ENCODE assay signal across 23 mouse cellular contexts in the genomic region with DNA sequence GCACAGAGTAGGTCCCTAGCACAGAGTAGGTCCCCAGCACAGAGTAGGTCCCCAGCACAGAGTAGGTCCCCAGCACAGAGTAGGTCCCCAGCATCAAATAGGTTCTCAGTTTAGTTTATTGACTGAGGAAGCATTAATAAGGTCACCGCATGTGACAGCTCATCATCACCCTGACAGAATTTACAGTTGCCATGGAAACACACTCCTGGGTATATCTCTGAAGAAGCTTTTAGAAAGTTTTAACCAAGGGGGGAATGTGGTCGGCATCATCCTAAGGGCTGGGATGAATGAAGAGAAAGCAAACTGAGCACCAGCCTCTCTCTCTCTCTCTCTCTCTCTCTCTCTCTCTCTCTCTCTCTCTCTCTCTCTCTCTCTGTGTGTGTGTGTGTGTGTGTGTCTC. TPM values are rescaled to one million over a fixed set of nuclear protein-coding genes. Genes with fewer than 3 reads are reported as not detected.
DNase-seq lines count a peak whose midpoint lies in the region; ATAC-seq and TF ChIP-seq lines count a peak whose summit lies in the region.
"Not testable (repeated sequence)": the region's sequence is repeated elsewhere in the genome, so short reads cannot be mapped to it uniquely, and the experiment has no call there.
"Had no signal": no experiment of that assay in that cellular context is flagged by ENCODE, and none has a peak within 500 bp of the region (broad histone marks: within the 10 kb centered on the region; RNA-seq: fewer than 3 reads in every experiment).

No protein-coding gene starts in this region.

- WGBS in embryonic facial prominence, embryonic 11.5 days, result 86% methylated on average over 2 of the region's 2 CpGs
- WGBS in forebrain, postnatal 0 days, result 63% methylated on average over 2 of the region's 2 CpGs
- WGBS in lung, embryonic 14.5 days, result 67% methylated on average over 2 of the region's 2 CpGs
- 50% methylated on average over 2 of the region's 2 CpGs for WGBS in midbrain, postnatal 0 days

- H3K27me3 ChIP-seq in MEL (ENCODE audit: control insufficient read depth in 1 of 2, insufficient read depth in 2 of 2, low read length in 2 of 2); embryonic facial prominence, embryonic 11.5 days (ENCODE audit: control insufficient read depth, insufficient read depth, low read length); forebrain, postnatal 0 days (ENCODE audit: insufficient read depth, low read length); lung, embryonic 14.5 days (ENCODE audit: insufficient read depth, low read length); midbrain, postnatal 0 days (ENCODE audit: insufficient read depth, low read length): not testable (repeated sequence)

- not testable (repeated sequence) for TF ChIP-seq CTCF in MEL (IDR thresholded peaks at IDR 0.05 in 2 of 3, conservative IDR thresholded peaks at IDR 0.05 in 1 of 3; ENCODE audit: control insufficient read depth in 1 of 3, insufficient read depth in 1 of 3, low read depth in 2 of 3, low read length in 3 of 3, poor library complexity in 1 of 3, severe bottlenecking in 1 of 3); brain, embryonic 14.5 days (IDR thresholded peaks at IDR 0.05; ENCODE audit: borderline replicate concordance, extremely low read depth, insufficient read depth, insufficient read length); forebrain, postnatal 0 days (IDR thresholded peaks at IDR 0.05; ENCODE audit: low read depth); lung, embryonic 14.5 days (IDR thresholded peaks at IDR 0.05; ENCODE audit: low read depth); midbrain, postnatal 0 days (IDR thresholded peaks at IDR 0.05)

- not testable (repeated sequence) for TF ChIP-seq POLR2A in MEL (IDR thresholded peaks at IDR 0.05; ENCODE audit: control insufficient read depth in 1 of 2, insufficient read depth in 1 of 2, low read depth in 1 of 2, low read length in 2 of 2, poor library complexity in 1 of 2); brain, embryonic 14.5 days (IDR thresholded peaks at IDR 0.05; ENCODE audit: borderline replicate concordance, extremely low read depth, insufficient read depth, insufficient read length, poor library complexity, severe bottlenecking)

- not testable (repeated sequence) for DNase-seq in MEL (ENCODE audit: low read depth, low spot score); forebrain, postnatal 0 days
- peak; percentile 39 for DNase-seq in brain, embryonic 14.5 days (ENCODE audit: low read depth)
- DNase-seq in embryonic facial prominence, embryonic 11.5 days (ENCODE audit: low spot score), result peak; percentile 34
- DNase-seq in lung, embryonic 14.5 days, result peak; percentile 45
- DNase-seq in midbrain, postnatal 0 days (ENCODE audit: low spot score), result peak; percentile 44

- not testable (repeated sequence) for H3K9ac ChIP-seq in MEL (ENCODE audit: control insufficient read depth, low read depth, low read length, poor library complexity, severe bottlenecking); embryonic facial prominence, embryonic 11.5 days (replicated peaks; ENCODE audit: low read length); forebrain, postnatal 0 days; lung, embryonic 14.5 days; midbrain, postnatal 0 days (replicated peaks; ENCODE audit: low read length, poor library complexity, severe bottlenecking)

- not testable (repeated sequence) for TF ChIP-seq EP300 in MEL (IDR thresholded peaks at IDR 0.05; ENCODE audit: low read depth in 1 of 2, low read length in 2 of 2)

- H3K4me3 ChIP-seq in MEL (ENCODE audit: control insufficient read depth in 1 of 2, insufficient read depth in 1 of 2, low read depth in 2 of 2, low read length in 2 of 2); embryonic facial prominence, embryonic 11.5 days (ENCODE audit: low read depth, low read length); forebrain, postnatal 0 days (ENCODE audit: low read depth, low read length); lung, embryonic 14.5 days (ENCODE audit: low read depth, low read length); midbrain, postnatal 0 days (ENCODE audit: low read depth, low read length): not testable (repeated sequence)

- not testable (repeated sequence) for ATAC-seq in embryonic facial prominence, embryonic 11.5 days (replicated peaks; ENCODE audit: insufficient number of reproducible peaks, low FRiP score, low TSS enrichment, low read depth); lung, embryonic 14.5 days (ENCODE audit: insufficient read depth); midbrain, postnatal 0 days (ENCODE audit: low FRiP score)
- ATAC-seq in forebrain, postnatal 0 days, result peak; percentile 69; the same call in 1 of the 2 replicates

- not testable (repeated sequence) for H3K9me3 ChIP-seq in MEL (replicated peaks; ENCODE audit: insufficient read depth, low read length); embryonic facial prominence, embryonic 11.5 days (replicated peaks; ENCODE audit: control insufficient read depth, low read length); forebrain, postnatal 0 days (ENCODE audit: low read length); lung, embryonic 14.5 days (ENCODE audit: low read depth, low read length); midbrain, postnatal 0 days (ENCODE audit: low read length)

- not testable (repeated sequence) for TF ChIP-seq RAD21 in MEL (IDR thresholded peaks at IDR 0.05; ENCODE audit: low read depth, low read length)

- H3K4me1 ChIP-seq in MEL (ENCODE audit: control insufficient read depth in 1 of 2, insufficient read depth in 2 of 2, low read length in 2 of 2); embryonic facial prominence, embryonic 11.5 days (ENCODE audit: control insufficient read depth, insufficient read depth, low read length); forebrain, postnatal 0 days (ENCODE audit: insufficient read depth); lung, embryonic 14.5 days (ENCODE audit: insufficient read depth); midbrain, postnatal 0 days (ENCODE audit: insufficient read depth, low read length): not testable (repeated sequence)

- not testable (repeated sequence) for H3K79me2 ChIP-seq in MEL (ENCODE audit: control insufficient read depth, insufficient read depth, low read length, poor library complexity)

- H3K4me2 ChIP-seq in embryonic facial prominence, embryonic 11.5 days (ENCODE audit: low read depth, low read length); forebrain, postnatal 0 days (ENCODE audit: low read depth); lung, embryonic 14.5 days; midbrain, postnatal 0 days (ENCODE audit: low read depth, low read length, poor library complexity, severe bottlenecking): not testable (repeated sequence)

- H3K36me3 ChIP-seq in MEL (ENCODE audit: control insufficient read depth in 1 of 2, insufficient read depth in 2 of 2, low read length in 2 of 2); embryonic facial prominence, embryonic 11.5 days (replicated peaks; ENCODE audit: control insufficient read depth, insufficient read depth, low read depth, low read length); forebrain, postnatal 0 days (ENCODE audit: insufficient read depth); lung, embryonic 14.5 days (ENCODE audit: insufficient read depth); midbrain, postnatal 0 days (ENCODE audit: insufficient read depth, low read length): not testable (repeated sequence)

- H3K27ac ChIP-seq in MEL (ENCODE audit: control insufficient read depth, low read depth, low read length); embryonic facial prominence, embryonic 11.5 days (replicated peaks; ENCODE audit: low read depth, low read length); forebrain, postnatal 0 days (ENCODE audit: low read depth, low read length); lung, embryonic 14.5 days (ENCODE audit: low read depth); midbrain, postnatal 0 days (ENCODE audit: low read depth, low read length): not testable (repeated sequence)

RNA-seq across cellular contexts. Expression of a gene that starts 1.5 kb away (rescaled TPM):
- total RNA-seq in MEL (2012; rRNA removed), result not detected in 2 replicates
- polyA plus RNA-seq in MEL (2012; ENCODE audit: insufficient read depth in 1 of 2, insufficient read length in 2 of 2, low read depth in 1 of 2, low replicate concordance in 2 of 2, missing spikeins in 1 of 2), result not detected
- polyA plus RNA-seq in brain, embryonic 14.5 days (2012; rRNA removed), result not detected in 2 replicates
- not detected in 2 replicates for polyA plus RNA-seq in embryonic facial prominence, embryonic 11.5 days (2014; fragmentation: Nextera tagmentation; extraction: Ambion mirVana)
- total RNA-seq in forebrain, postnatal 0 days (2014; rRNA removed), result not detected in 2 replicates
- not detected in 2 replicates for polyA plus RNA-seq in forebrain, postnatal 0 days (2015; fragmentation: Nextera tagmentation; extraction: Ambion mirVana)
- polyA plus RNA-seq in lung, embryonic 14.5 days (2014; fragmentation: Nextera tagmentation; extraction: Ambion mirVana), result not detected in 2 replicates
- total RNA-seq in midbrain, postnatal 0 days (2014; rRNA removed), result not detected in 2 replicates
- polyA plus RNA-seq in midbrain, postnatal 0 days (2015; fragmentation: Nextera tagmentation; extraction: Ambion mirVana), result not detected in 2 replicates
- total RNA-seq: adrenal gland, adult 18-20 months; adrenal gland, adult 8-10 months; adrenal gland, postnatal 14 days; adrenal gland, postnatal 36 days; CH12.LX; common myeloid progenitor, adult 5-6 weeks; G1E had no signal
- polyA plus RNA-seq: activated CD4-positive, CD25-positive, alpha-beta regulatory T cell, adult 4 months; CD4-positive, CD25-positive, alpha-beta regulatory T cell, adult 4 months; embryonic facial prominence, embryonic 10.5 days; embryonic facial prominence, embryonic 13.5 days; embryonic facial prominence, embryonic 15.5 days; erythroblast, embryonic 14.5 days; forebrain, embryonic 10.5 days; forebrain, embryonic 12.5 days; forebrain, embryonic 15.5 days; frontal cortex, adult 2 months; G1E had no signal

RNA-seq across cellular contexts. Expression of a gene that starts 2.5 kb away (rescaled TPM):
- not detected in 2 replicates for total RNA-seq in MEL (2012; rRNA removed)
- not detected for polyA plus RNA-seq in MEL (2012; ENCODE audit: insufficient read depth in 1 of 2, insufficient read length in 2 of 2, low read depth in 1 of 2, low replicate concordance in 2 of 2, missing spikeins in 1 of 2)
- polyA plus RNA-seq in brain, embryonic 14.5 days (2012; rRNA removed), result not detected in 2 replicates
- not detected in 2 replicates for polyA plus RNA-seq in embryonic facial prominence, embryonic 11.5 days (2014; fragmentation: Nextera tagmentation; extraction: Ambion mirVana)
- not detected in 2 replicates for total RNA-seq in forebrain, postnatal 0 days (2014; rRNA removed)
- polyA plus RNA-seq in forebrain, postnatal 0 days (2015; fragmentation: Nextera tagmentation; extraction: Ambion mirVana), result not detected in 2 replicates
- polyA plus RNA-seq in lung, embryonic 14.5 days (2014; fragmentation: Nextera tagmentation; extraction: Ambion mirVana), result not detected in 2 replicates
- not detected in 2 replicates for total RNA-seq in midbrain, postnatal 0 days (2014; rRNA removed)
- polyA plus RNA-seq in midbrain, postnatal 0 days (2015; fragmentation: Nextera tagmentation; extraction: Ambion mirVana), result not detected in 2 replicates
- total RNA-seq: common myeloid progenitor, adult 5-6 weeks had no signal
- polyA plus RNA-seq: activated CD4-positive, CD25-positive, alpha-beta regulatory T cell, adult 4 months; CD4-positive, CD25-positive, alpha-beta regulatory T cell, adult 4 months; embryonic facial prominence, embryonic 10.5 days; embryonic facial prominence, embryonic 13.5 days; erythroblast, embryonic 14.5 days; forebrain, embryonic 10.5 days; forebrain, embryonic 12.5 days; forebrain, embryonic 15.5 days; frontal cortex, adult 2 months had no signal

RNA-seq across cellular contexts. Expression of a gene that starts 12.0 kb away (rescaled TPM):
- total RNA-seq in MEL (2012; rRNA removed), result not detected in 2 replicates
- not detected for polyA plus RNA-seq in MEL (2012; ENCODE audit: insufficient read depth in 1 of 2, insufficient read length in 2 of 2, low read depth in 1 of 2, low replicate concordance in 2 of 2, missing spikeins in 1 of 2)
- 0.61 and 0.94 TPM in 2 replicates for polyA plus RNA-seq in brain, embryonic 14.5 days (2012; rRNA removed)
- polyA plus RNA-seq in embryonic facial prominence, embryonic 11.5 days (2014; fragmentation: Nextera tagmentation; extraction: Ambion mirVana), result 0.87 and 1.5 TPM in 2 replicates
- 0.15 and 2.9 TPM in 2 replicates for total RNA-seq in forebrain, postnatal 0 days (2014; rRNA removed)
- 1.1 and 1.5 TPM in 2 replicates for polyA plus RNA-seq in forebrain, postnatal 0 days (2015; fragmentation: Nextera tagmentation; extraction: Ambion mirVana)
- polyA plus RNA-seq in lung, embryonic 14.5 days (2014; fragmentation: Nextera tagmentation; extraction: Ambion mirVana), result 0.46 and 0.61 TPM in 2 replicates
- 0.76 and 2.5 TPM in 2 replicates for total RNA-seq in midbrain, postnatal 0 days (2014; rRNA removed)
- polyA plus RNA-seq in midbrain, postnatal 0 days (2015; fragmentation: Nextera tagmentation; extraction: Ambion mirVana), result 0.64 and 0.81 TPM in 2 replicates
- total RNA-seq: common myeloid progenitor, adult 5-6 weeks had no signal
- polyA plus RNA-seq: activated CD4-positive, CD25-positive, alpha-beta regulatory T cell, adult 4 months; CD4-positive, CD25-positive, alpha-beta regulatory T cell, adult 4 months; erythroblast, embryonic 14.5 days had no signal

RNA-seq across cellular contexts. Expression of a gene that starts 38.5 kb away (rescaled TPM):
- total RNA-seq in MEL (2012; rRNA removed), result 11.3 and 11.7 TPM in 2 replicates
- 10 to 100 TPM in 1 of 2 experiments, not detected in 1; 15.0 TPM for polyA plus RNA-seq in MEL (2012; ENCODE audit: insufficient read depth in 1 of 2, insufficient read length in 2 of 2, low read depth in 1 of 2, low replicate concordance in 2 of 2, missing spikeins in 1 of 2)
- 7.0 and 9.8 TPM in 2 replicates for polyA plus RNA-seq in brain, embryonic 14.5 days (2012; rRNA removed)
- polyA plus RNA-seq in embryonic facial prominence, embryonic 11.5 days (2014; fragmentation: Nextera tagmentation; extraction: Ambion mirVana), result 3.9 and 4.2 TPM in 2 replicates
- total RNA-seq in forebrain, postnatal 0 days (2014; rRNA removed), result 10.5 and 13.1 TPM in 2 replicates
- polyA plus RNA-seq in forebrain, postnatal 0 days (2015; fragmentation: Nextera tagmentation; extraction: Ambion mirVana), result 2.6 and 2.8 TPM in 2 replicates
- 3.0 and 3.2 TPM in 2 replicates for polyA plus RNA-seq in lung, embryonic 14.5 days (2014; fragmentation: Nextera tagmentation; extraction: Ambion mirVana)
- 8.5 and 9.0 TPM in 2 replicates for total RNA-seq in midbrain, postnatal 0 days (2014; rRNA removed)
- 3.1 and 3.8 TPM in 2 replicates for polyA plus RNA-seq in midbrain, postnatal 0 days (2015; fragmentation: Nextera tagmentation; extraction: Ambion mirVana)
